Mouse (Mus musculus) neutrophil, adult 5-6 weeks (primary cell): ENCODE measurements at regions not wholly inside any gene's neighbourhood (a gene's known extent, or its start where the extent isn't known, plus 50 kb on each side); places are given as distances from the start of the nearest gene placed in this dataset.

Experiments used
- ATAC-seq: fragments of 151-379, 151-347 bp; 2 replicates; pipeline ENCODE4 v1.8.0; 2017; ENCODE audit warnings: mild to moderate bottlenecking, moderate TSS enrichment; ENCODE audit not compliant: insufficient number of reproducible peaks, poor library complexity, low FRiP score, severe bottlenecking; ENCODE audit errors: extremely low read depth

DNA sequence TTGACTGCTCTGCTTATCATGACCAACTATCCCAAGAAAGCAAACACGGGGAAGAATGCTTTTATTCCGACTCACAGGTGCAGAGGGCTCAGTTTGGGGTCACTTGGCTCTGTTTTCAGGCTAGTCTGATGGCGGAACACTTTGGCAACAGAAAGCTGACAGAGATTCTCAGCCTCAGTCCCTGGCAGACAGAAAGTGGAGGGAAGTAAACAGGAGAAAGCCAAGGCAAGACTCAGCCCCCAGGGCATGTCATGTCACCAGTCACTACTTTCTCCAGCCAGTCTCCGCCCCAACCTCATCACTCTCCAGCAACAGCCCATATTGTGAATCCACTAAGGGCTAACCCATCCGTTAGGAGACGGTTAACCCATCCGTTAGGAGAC, 166.2 kb upstream of the Dio3 start:
- ATAC-seq, result no peak

DNA sequence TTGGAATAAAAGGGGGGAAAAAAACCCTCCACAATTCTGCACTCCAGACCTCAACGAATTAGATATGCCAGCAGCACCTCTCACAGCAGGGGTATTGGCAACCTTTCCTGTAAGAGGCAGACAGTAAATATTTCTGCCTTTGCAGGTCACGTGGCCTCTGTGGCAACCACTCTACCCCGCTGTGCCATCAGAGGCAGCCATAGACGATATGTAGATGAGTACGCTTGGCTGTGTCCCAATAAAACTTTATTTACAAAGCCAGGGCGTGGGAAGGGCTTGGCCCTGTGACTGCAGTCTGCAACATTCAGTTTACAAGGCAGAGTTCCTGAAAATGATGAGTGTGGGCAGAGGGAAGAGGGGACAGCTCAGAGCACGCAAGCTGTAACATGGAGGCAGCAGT, 158.7 kb upstream of the Dio3 start:
- ATAC-seq, result no peak

GRCm38 (mm10) chr12:110122976-110123375, 155.9 kb upstream of the Dio3 start:
- ATAC-seq, result no peak

DNA sequence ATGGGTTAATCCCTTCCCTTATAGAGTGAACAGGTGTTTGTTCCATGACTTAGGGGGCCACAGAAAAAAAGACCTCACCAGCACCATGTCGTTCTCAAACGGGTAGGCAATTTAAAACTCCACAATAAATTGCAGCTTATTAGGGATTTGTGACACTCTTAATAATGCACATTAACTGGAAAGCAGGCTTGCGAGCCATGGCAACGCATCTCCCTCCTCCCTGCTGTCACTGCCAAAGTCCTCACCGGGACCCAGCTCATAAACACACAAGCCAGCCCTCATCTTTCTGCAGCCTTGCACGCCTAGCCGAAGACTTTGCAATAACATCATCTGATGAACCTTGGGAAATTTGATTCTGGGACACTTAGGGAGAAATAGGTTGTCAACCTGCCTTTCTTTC, 152.3 kb upstream of the Dio3 start:
- no peak for ATAC-seq

GRCm38 (mm10) chr12:110145379-110145778, 133.5 kb upstream of the Dio3 start:
- ATAC-seq, result no peak

DNA sequence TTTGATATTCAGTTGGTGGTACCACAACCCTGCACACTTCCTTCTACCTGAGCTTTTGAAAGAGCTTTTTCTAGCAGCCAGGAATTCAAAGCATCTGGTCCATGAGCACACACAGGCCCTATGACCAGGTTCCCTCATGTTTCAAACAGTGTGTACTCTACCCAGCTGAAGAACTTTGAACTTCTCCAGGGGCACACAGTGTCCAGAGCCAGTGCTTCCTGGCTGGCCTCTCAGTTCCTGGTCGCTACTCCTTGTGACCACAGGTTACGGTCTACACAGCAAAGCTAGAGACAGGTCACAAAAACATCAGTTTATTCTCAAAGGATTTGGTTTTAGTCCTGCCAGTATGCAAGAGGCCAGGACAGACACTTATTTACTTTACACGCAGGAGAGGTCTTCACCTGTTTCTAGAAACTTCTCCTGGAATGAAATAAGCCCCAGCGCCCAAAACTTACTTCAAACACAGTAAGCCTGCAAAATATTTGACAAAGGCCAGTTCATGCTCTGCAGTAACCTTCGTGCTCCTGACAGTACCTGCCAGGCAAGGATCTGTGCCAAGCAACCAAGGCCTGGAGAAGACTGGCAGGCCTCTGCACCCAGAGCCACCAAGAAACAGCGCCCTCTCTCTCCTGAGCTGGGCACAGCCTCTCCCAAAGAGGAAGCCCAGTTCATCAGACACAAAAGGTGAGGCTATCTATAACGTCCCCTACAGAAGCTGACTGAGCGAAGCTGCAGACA, 124.5 kb upstream of the Dio3 start:
- no peak for ATAC-seq

DNA sequence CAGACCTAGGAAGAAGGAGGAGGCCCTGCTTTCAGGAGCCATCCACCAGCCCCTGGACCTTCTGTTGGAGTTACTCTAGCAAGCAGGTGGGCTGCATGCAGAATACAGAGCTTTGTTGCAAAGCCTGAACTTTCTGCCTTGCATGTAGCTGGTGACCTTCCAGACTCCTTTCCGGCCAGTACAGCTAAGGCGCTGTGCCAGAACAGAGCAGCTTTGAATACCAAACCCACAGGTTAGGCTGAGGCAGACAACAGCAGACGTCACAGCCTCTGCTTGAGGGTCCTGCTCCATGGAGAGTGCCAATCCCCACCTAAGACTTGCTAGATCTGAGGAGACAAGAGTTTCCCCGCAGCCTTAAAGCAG, 123.9 kb upstream of the Dio3 start:
- ATAC-seq, result no peak

- ATAC-seq, result no peak
These were observed 122.4 kb upstream of the Dio3 start for GRCm38 (mm10) chr12:110156441-110156840.

GRCm38 (mm10) chr12:110157998-110158747, 120.7 kb upstream of the Dio3 start:
- no peak for ATAC-seq

DNA sequence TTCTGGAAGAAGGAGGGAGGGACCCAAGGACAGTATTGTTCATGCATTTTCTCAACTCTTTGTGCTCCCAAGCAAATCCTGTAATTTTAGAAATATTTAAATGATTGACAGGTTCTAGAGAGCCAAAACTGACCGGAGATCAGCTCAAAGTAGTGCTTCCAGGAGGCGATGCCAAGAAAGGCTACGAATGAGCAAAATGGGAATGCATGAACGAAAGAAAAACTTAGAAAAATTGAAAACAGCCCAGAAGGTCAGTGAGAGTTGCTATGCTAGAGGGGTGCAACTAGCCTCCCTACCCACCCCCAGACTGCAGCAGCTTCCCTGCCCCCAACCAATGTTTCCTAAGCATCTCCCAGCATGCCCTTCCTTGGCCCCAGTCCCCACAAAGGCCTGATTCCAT, 117.6 kb upstream of the Dio3 start:
- no peak for ATAC-seq

GRCm38 (mm10) chr12:110165462-110165861, 113.4 kb upstream of the Dio3 start:
- ATAC-seq, result no peak

DNA sequence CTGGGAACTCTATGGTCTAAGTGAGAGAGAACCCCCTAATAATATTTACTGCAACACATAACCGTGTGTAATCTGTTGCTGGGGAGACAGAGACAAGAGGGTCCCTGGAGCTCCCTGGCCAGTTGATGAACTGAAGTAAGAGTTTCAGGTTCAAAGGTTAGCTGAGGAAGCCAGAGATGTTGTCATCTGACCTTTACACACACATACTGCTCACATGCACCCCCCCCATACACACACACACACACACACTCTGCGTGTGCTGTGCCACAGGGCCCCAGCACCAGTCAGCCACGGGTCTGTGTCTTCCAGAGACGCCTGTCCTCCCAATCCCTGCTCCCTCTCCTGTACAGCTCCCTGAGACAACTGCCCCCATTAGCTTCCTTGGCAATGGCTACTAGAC, 110.5 kb upstream of the Dio3 start:
- no peak for ATAC-seq

- ATAC-seq, result no peak
These were observed 109.6 kb upstream of the Dio3 start for GRCm38 (mm10) chr12:110169261-110169660.

DNA sequence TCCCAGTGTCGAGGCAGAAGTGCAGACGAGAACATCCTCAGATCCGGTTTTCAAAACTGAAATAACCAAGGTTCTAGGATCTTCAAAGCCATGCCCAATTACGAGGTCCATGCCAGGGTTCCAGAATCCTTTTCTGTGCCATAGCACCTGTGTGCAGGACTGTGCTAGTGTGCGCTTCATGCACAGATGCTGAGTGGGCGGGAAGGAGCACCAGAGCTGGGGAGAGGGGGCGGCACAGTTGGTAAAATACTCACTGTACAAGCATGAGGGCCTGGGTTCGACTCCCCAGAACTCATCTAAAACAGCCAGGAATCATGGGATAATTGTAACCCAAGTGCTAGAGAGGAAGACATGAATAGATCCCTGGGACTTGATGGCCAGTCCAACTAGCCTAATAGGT, 108.4 kb upstream of the Dio3 start:
- no peak for ATAC-seq

GRCm38 (mm10) chr12:110177826-110178225, 101.0 kb upstream of the Dio3 start:
- no peak for ATAC-seq

- no peak for ATAC-seq
These were observed 95.4 kb upstream of the Dio3 start for GRCm38 (mm10) chr12:110183473-110183872.

GRCm38 (mm10) chr12:110185399-110185798, 93.5 kb upstream of the Dio3 start:
- no peak for ATAC-seq

- ATAC-seq, result no peak
These were observed 92.5 kb upstream of the Dio3 start for GRCm38 (mm10) chr12:110186381-110186780.

GRCm38 (mm10) chr12:110186911-110187245, 92.0 kb upstream of the Dio3 start:
- no peak for ATAC-seq

DNA sequence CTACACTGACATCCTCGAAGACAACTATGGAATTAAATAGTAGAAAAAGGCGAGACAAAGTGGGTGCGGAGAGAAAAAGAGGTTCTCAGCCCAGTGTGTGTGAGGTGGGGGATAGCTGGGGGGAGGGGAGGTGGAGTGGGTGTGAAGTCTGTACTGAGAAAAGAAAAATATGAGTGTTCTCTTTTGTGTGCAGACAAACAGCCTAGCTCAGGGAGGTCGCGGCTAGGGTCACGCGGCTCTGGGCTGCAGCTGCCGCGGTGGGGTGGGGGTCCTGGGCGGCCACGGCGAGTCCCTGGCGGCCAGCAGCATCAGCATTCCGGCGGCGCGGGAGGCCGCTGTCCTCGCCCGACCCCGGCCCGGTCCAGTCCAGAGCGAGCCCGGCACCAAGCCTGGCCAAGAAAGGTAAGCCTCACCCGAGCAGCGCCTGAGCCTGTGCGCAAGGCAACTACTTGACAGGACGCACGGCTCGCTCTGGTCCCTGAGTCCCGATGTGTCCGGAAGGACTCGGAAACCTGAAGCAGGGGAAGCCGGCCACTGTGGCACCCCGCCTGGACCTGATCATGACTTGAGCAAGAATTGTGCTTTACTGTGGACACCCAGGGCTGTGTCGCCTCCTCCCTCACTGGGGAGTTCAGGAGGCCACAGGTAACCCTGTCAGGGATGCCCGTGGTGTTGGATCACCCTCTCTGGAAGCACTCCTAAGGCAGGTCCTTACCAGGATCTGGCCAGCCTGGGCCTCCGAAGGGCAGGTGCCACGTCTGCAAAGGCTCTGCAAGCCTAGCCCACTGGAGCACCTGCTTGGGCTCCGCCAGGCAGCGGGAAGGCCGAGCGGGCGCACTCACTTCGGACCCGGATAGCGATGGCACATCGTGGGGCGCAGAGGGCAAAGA, 91.4 kb upstream of the Dio3 start:
- no peak for ATAC-seq
